Mouse (Mus musculus) liver, adult 2 months (tissue): ENCODE data around the gene Ric8b. TPM values are rescaled to one million over a fixed set of nuclear protein-coding genes. Genes with fewer than 3 reads are reported as not detected.

ENCODE experiments used
- DNase-seq: peaks from one replicate; pipeline ENCODE4 v3.0.0-alpha.2; 2011; ENCODE audit warnings: low read depth, low spot score; ENCODE audit errors: extremely low read depth
- H3K27ac ChIP-seq: fragments of 200-500 bp; replicated peaks from 2 replicates; pipeline ENCODE4 v1.5.1; 2012; ENCODE audit warnings: low read depth, mild to moderate bottlenecking, control low read depth, inconsistent platforms, low read length; ENCODE audit not compliant: insufficient read depth
- H3K27me3 ChIP-seq: fragments of 200-500 bp; 2 replicates; pipeline ENCODE4 v1.6.1; 2012; ENCODE audit warnings: mild to moderate bottlenecking, moderate library complexity, low read length, inconsistent platforms; ENCODE audit not compliant: control insufficient read depth, insufficient read depth
- H3K36me3 ChIP-seq: fragments of 200-500 bp; 2 replicates; pipeline ENCODE4 v1.6.1; 2012; ENCODE audit warnings: low read length, inconsistent platforms; ENCODE audit not compliant: control insufficient read depth, insufficient read depth
- H3K4me1 ChIP-seq: fragments of 200-500 bp; 2 replicates; pipeline ENCODE4 v1.6.1; 2011; ENCODE audit warnings: low read length; ENCODE audit not compliant: control insufficient read depth, insufficient read depth
- H3K4me3 ChIP-seq: fragments of 200-500 bp; 2 replicates; pipeline ENCODE4 v1.5.1; 2011; ENCODE audit warnings: low read depth, mild to moderate bottlenecking, control low read depth, low read length, moderate library complexity; ENCODE audit not compliant: insufficient read depth
- H3K79me2 ChIP-seq: fragments of 200-500 bp; 2 replicates; pipeline ENCODE4 v1.6.1; 2012; ENCODE audit warnings: inconsistent platforms, mild to moderate bottlenecking, low read length, moderate library complexity; ENCODE audit not compliant: control insufficient read depth, insufficient read depth
- H3K9ac ChIP-seq: fragments of 200-500 bp; 2 replicates; pipeline ENCODE4 v1.6.1; 2012; ENCODE audit warnings: low read depth, mild to moderate bottlenecking, control low read depth, inconsistent platforms, low read length
- CTCF ChIP-seq: fragments of 200-500 bp; IDR thresholded peaks from 2 replicates; pipeline ENCODE4 v1.5.1; 2011; ENCODE audit warnings: low read depth, low read length, control low read depth
- POLR2A ChIP-seq: fragments of 200-500 bp; IDR thresholded peaks from 2 replicates; pipeline ENCODE4 v1.6.1; 2011; ENCODE audit warnings: low read length, control low read depth; ENCODE audit not compliant: insufficient read depth; ENCODE audit errors: extremely low read depth
- WGBS: fragments of 180-500 bp; shearing (Covaris S2); methylation state at CpG from one replicate; pipeline ENCODE4 v1.1.7; 2018; 5-methylcytosine and 5-hydroxymethylcytosine counted together
- polyA plus RNA-seq: library from polyadenylated mRNA; depleted of rRNA; stranded (reverse); fragments of >200 nt; gene quantifications from 2 replicates; pipeline ENCODE4 v1.2.3, GENCODE M21; 2012
- total RNA-seq: library from RNA; depleted of rRNA; stranded (reverse); fragments of >200 nt; gene quantifications from 2 replicates; pipeline ENCODE4 v1.2.3, GENCODE M21; 2014

Ric8b gene
- total and polyA plus RNA-seq, 2 experiments, result 5.1 to 7.1 TPM

GRCm38 (mm10) chr10:84967645-84968044 lies 50.2 kb downstream of the Ric8b start:
- H3K27ac ChIP-seq, result no peak overlapping the region
- TF ChIP-seq CTCF (no peak), POLR2A (no peak)
- no peaks in the 10 kb centered on the region for H3K4me1 ChIP-seq
- no peak overlapping the region for H3K4me3 ChIP-seq
- H3K27me3 ChIP-seq, result no peaks in the 10 kb centered on the region
- no peaks in the 10 kb centered on the region for H3K79me2 ChIP-seq
- 53% methylated on average over 6 of the region's 6 CpGs for WGBS
- peaks cover 17% of the 10 kb centered on the region for H3K36me3 ChIP-seq
- H3K9ac ChIP-seq, result no peak overlapping the region
- no peak for DNase-seq

- TF ChIP-seq POLR2A (no peak), CTCF (no peak)
- Histone ChIP-seq H3K9ac (no peak overlapping the region), H3K27me3 (no peaks in the 10 kb centered on the region), H3K4me3 (no peak overlapping the region), H3K4me1 (no peaks in the 10 kb centered on the region), H3K79me2 (no peaks in the 10 kb centered on the region), H3K27ac (peak overlapping the region; percentile 73), H3K36me3 (peaks cover 16% of the 10 kb centered on the region)
- no peak for DNase-seq
- whole genome bisulfite sequencing, result 79% methylated on average over 12 of the region's 12 CpGs
These were observed 51.7 kb downstream of the Ric8b start for GRCm38 (mm10) chr10:84968852-84969704.

- Histone ChIP-seq H3K9ac (no peak overlapping the region), H3K4me3 (no peak overlapping the region), H3K4me1 (no peaks in the 10 kb centered on the region), H3K27ac (no peak overlapping the region), H3K27me3 (no peaks in the 10 kb centered on the region), H3K79me2 (no peaks in the 10 kb centered on the region), H3K36me3 (peaks cover 15% of the 10 kb centered on the region)
- TF ChIP-seq POLR2A (no peak), CTCF (no peak)
- DNase-seq, result no peak
- 87% methylated on average over 4 of the region's 4 CpGs for WGBS
These were observed 57.8 kb downstream of the Ric8b start for GRCm38 (mm10) chr10:84975264-84975663.

DNA sequence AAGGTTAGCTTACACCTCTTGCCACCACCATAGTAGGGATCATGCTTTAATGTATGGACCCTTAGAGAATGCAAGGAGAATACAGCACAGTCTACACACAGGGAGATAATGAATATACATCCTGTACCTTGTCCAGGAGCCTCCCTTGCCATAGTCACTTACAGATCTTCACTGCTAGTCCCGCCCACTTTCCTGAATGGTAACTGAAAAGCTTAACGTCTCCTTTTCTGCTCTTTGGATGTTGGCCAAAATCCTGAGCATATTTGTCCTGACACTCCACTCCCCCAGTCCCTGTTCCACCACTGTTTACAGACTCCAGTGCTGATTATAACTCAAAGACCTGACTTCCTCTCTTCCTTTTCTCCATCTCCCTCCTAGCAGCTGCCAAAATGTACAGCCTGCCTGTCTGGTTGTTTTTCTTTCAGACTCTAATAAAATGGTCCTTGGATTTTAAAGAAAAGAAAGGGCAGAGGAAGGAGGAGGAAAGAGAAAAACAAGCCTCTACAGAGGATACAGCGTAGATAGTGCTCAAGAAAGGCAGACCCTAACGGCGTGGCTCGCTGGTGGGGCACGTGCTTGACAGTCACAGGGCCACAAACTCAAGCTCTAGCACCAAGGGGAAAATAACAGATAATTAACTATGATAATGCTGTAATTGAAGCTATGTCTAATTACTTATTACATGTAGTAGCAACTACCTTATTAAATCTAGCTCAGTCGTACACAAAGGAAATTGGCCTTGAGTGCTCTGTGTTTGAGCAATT lies 59.4 kb downstream of the Ric8b start:
- H3K4me3 ChIP-seq, result no peak overlapping the region
- no peak overlapping the region for H3K27ac ChIP-seq
- H3K4me1 ChIP-seq, result no peaks in the 10 kb centered on the region
- WGBS, result 66% methylated on average over 8 of the region's 8 CpGs
- TF ChIP-seq CTCF (no peak), POLR2A (no peak)
- peaks cover 11% of the 10 kb centered on the region for H3K36me3 ChIP-seq
- no peaks in the 10 kb centered on the region for H3K79me2 ChIP-seq
- no peak for DNase-seq
- no peaks in the 10 kb centered on the region for H3K27me3 ChIP-seq
- H3K9ac ChIP-seq, result no peak overlapping the region

GRCm38 (mm10) chr10:84980291-84980690 lies 62.9 kb downstream of the Ric8b start:
- H3K27ac ChIP-seq, result no peak overlapping the region
- no peaks in the 10 kb centered on the region for H3K27me3 ChIP-seq
- no peaks in the 10 kb centered on the region for H3K4me1 ChIP-seq
- H3K9ac ChIP-seq, result no peak overlapping the region
- WGBS, result 98% methylated on average over 5 of the region's 5 CpGs
- peaks cover 2% of the 10 kb centered on the region for H3K36me3 ChIP-seq
- DNase-seq, result no peak
- no peak for TF ChIP-seq POLR2A
- TF ChIP-seq CTCF, result no peak
- H3K79me2 ChIP-seq, result no peaks in the 10 kb centered on the region
- H3K4me3 ChIP-seq, result no peak overlapping the region
